Mouse (Mus musculus): ENCODE measurements around the gene Chst14.

GRCm38 (mm10) chr2:118881956-118882355 is 44.3 kb upstream of the Chst14 start:
- no peak for TF ChIP-seq POLR2A (IDR thresholded peaks at IDR 0.05; ENCODE audit: insufficient read depth, low read depth, low read length)
- no peak for TF ChIP-seq CTCF (IDR thresholded peaks at IDR 0.05)
- no peak for TF ChIP-seq EP300 (IDR thresholded peaks at IDR 0.05; ENCODE audit: insufficient read depth, low read depth, low read length)

Measured in heart, adult 2 months (tissue).